In genomic region chr19:18661683-18662082, GRCm38 (mm10) we compare ENCODE assay signal across 24 mouse cellular contexts. TPM values are rescaled to one million over a fixed set of nuclear protein-coding genes. Genes with fewer than 3 reads are reported as not detected.
DNase-seq lines count a peak whose midpoint lies in the region; ATAC-seq lines count a peak whose summit lies in the region.
"Had no signal": no experiment of that assay in that cellular context is flagged by ENCODE, and none has a peak within 500 bp of the region (broad histone marks: within the 10 kb centered on the region; RNA-seq: fewer than 3 reads in every experiment).

No protein-coding gene starts in this region.

- DNase-seq in liver (peak; percentile 20), NIH3T3 (ENCODE audit: low read depth) (peak; percentile 63)
- DNase-seq in liver, embryonic 11.5 days (ENCODE audit: low spot score) = no peak
- no peak for DNase-seq in left cerebral cortex, adult 11 months (ENCODE audit: low spot score)
- no peak for DNase-seq in B cell, adult 2 months
- DNase-seq: cerebellum, adult 11-12 months; cerebellum, postnatal 10 days; heart, postnatal 36 days; kidney, adult 8-10 months; kidney, postnatal 10 days; right cerebral cortex, adult 18-20 months; right cerebral cortex, postnatal 4 days; thymus, postnatal 14 days had no signal

- 55% methylated on average over 1 of the region's 1 CpGs for WGBS in liver, embryonic 11.5 days
- 24% methylated on average over 1 of the region's 1 CpGs for WGBS in liver, embryonic 12.5 days (ENCODE audit: insufficient replicate concordance)

- no peak for ATAC-seq in liver, embryonic 11.5 days (replicated peaks; ENCODE audit: low FRiP score)
- ATAC-seq in liver, embryonic 12.5 days = peak; percentile 65; the same call in 1 of the 2 replicates
- ATAC-seq in activated CD4-positive, CD25-positive, alpha-beta regulatory T cell, adult 4 months = no peak
- ATAC-seq: forebrain, embryonic 13.5 days; intestine, embryonic 15.5 days; lung, postnatal 0 days had no signal

- no peak overlapping the region for H3K4me3 ChIP-seq in liver, embryonic 11.5 days (ENCODE audit: low read depth, low read length)
- no peak overlapping the region for H3K4me3 ChIP-seq in liver, embryonic 12.5 days
- H3K4me3 ChIP-seq: forebrain, embryonic 13.5 days; heart, embryonic 15.5 days; hindbrain, embryonic 15.5 days; intestine, embryonic 15.5 days; liver, embryonic 15.5 days; midbrain, embryonic 12.5 days; neural tube, embryonic 15.5 days had no signal

- no peak overlapping the region for H3K9ac ChIP-seq in liver, embryonic 11.5 days (ENCODE audit: low read depth, low read length)
- no peak overlapping the region for H3K9ac ChIP-seq in liver, embryonic 12.5 days
- H3K9ac ChIP-seq: forebrain, embryonic 13.5 days; heart, embryonic 15.5 days; hindbrain, embryonic 15.5 days; intestine, embryonic 15.5 days; liver, embryonic 15.5 days; midbrain, embryonic 12.5 days; neural tube, embryonic 15.5 days had no signal

- no peaks in the 10 kb centered on the region for H3K36me3 ChIP-seq in liver, embryonic 11.5 days (ENCODE audit: control insufficient read depth, insufficient read depth, low read length)
- H3K36me3 ChIP-seq in liver, embryonic 12.5 days = no peaks in the 10 kb centered on the region
- H3K36me3 ChIP-seq: heart, embryonic 15.5 days; hindbrain, embryonic 15.5 days; intestine, embryonic 15.5 days; liver, embryonic 15.5 days; midbrain, embryonic 12.5 days; neural tube, embryonic 15.5 days had no signal

- H3K4me2 ChIP-seq in liver, embryonic 11.5 days = no peak overlapping the region
- H3K4me2 ChIP-seq in liver, embryonic 12.5 days = no peak overlapping the region
- H3K4me2 ChIP-seq: forebrain, embryonic 13.5 days; heart, embryonic 15.5 days; hindbrain, embryonic 15.5 days; intestine, embryonic 15.5 days; liver, embryonic 15.5 days; midbrain, embryonic 12.5 days; neural tube, embryonic 15.5 days had no signal

- peaks cover 5% of the 10 kb centered on the region for H3K4me1 ChIP-seq in liver, embryonic 11.5 days (replicated peaks; ENCODE audit: control insufficient read depth, insufficient read depth, low read length)
- H3K4me1 ChIP-seq in liver, embryonic 12.5 days = peaks cover 20% of the 10 kb centered on the region
- H3K4me1 ChIP-seq: forebrain, embryonic 13.5 days; heart, embryonic 15.5 days; hindbrain, embryonic 15.5 days; intestine, embryonic 15.5 days; midbrain, embryonic 12.5 days; neural tube, embryonic 15.5 days had no signal

- H3K27me3 ChIP-seq in liver, embryonic 11.5 days (replicated peaks; ENCODE audit: control insufficient read depth, insufficient read depth, low read length) = no peaks in the 10 kb centered on the region
- H3K27me3 ChIP-seq in liver, embryonic 12.5 days (replicated peaks) = no peaks in the 10 kb centered on the region
- H3K27me3 ChIP-seq: forebrain, embryonic 13.5 days; heart, embryonic 15.5 days; hindbrain, embryonic 15.5 days; intestine, embryonic 15.5 days; liver, embryonic 15.5 days; midbrain, embryonic 12.5 days; neural tube, embryonic 15.5 days had no signal

- H3K27ac ChIP-seq in liver, embryonic 11.5 days (ENCODE audit: low read depth, low read length) = no peak overlapping the region
- H3K27ac ChIP-seq in liver, embryonic 12.5 days = no peak overlapping the region
- H3K27ac ChIP-seq: forebrain, embryonic 13.5 days; heart, embryonic 15.5 days; hindbrain, embryonic 15.5 days; intestine, embryonic 15.5 days; liver, embryonic 15.5 days; macrophage; midbrain, embryonic 12.5 days; neural tube, embryonic 15.5 days had no signal

- no peaks in the 10 kb centered on the region for H3K9me3 ChIP-seq in liver, embryonic 11.5 days (ENCODE audit: control insufficient read depth, low read length)
- H3K9me3 ChIP-seq in liver, embryonic 12.5 days (replicated peaks) = no peaks in the 10 kb centered on the region
- H3K9me3 ChIP-seq: forebrain, embryonic 13.5 days; heart, embryonic 15.5 days; hindbrain, embryonic 15.5 days; intestine, embryonic 15.5 days; liver, embryonic 15.5 days; midbrain, embryonic 12.5 days; neural tube, embryonic 15.5 days had no signal

RNA-seq across cellular contexts. Expression of gene Carnmt1, which starts 8.9 kb away (rescaled TPM):
- 44.7 and 45.1 TPM in 2 replicates for polyA plus RNA-seq in liver, embryonic 11.5 days (2014; fragmentation: Nextera tagmentation; extraction: Ambion mirVana)
- 45.4 and 46.8 TPM in 2 replicates for polyA plus RNA-seq in liver, embryonic 12.5 days (2016; fragmentation: Nextera tagmentation; extraction: Ambion mirVana)
- 1 to 10 TPM; 2.7 to 4.3 TPM for polyA plus RNA-seq in activated CD4-positive, CD25-positive, alpha-beta regulatory T cell, adult 4 months (2017; shearing (Covaris generic))

RNA-seq across cellular contexts. Expression of gene Nmrk1, which starts 29.9 kb away (rescaled TPM):
- 12.4 and 12.5 TPM in 2 replicates for polyA plus RNA-seq in liver, embryonic 11.5 days (2014; fragmentation: Nextera tagmentation; extraction: Ambion mirVana)
- polyA plus RNA-seq in liver, embryonic 12.5 days (2016; fragmentation: Nextera tagmentation; extraction: Ambion mirVana) = 6.3 and 7.2 TPM in 2 replicates
- polyA plus RNA-seq in activated CD4-positive, CD25-positive, alpha-beta regulatory T cell, adult 4 months (2017; shearing (Covaris generic)) = 1 to 10 TPM; 6.0 to 7.3 TPM

RNA-seq across cellular contexts. Expression of gene Ostf1, which starts 30.1 kb away (rescaled TPM):
- polyA plus RNA-seq in liver, embryonic 11.5 days (2014; fragmentation: Nextera tagmentation; extraction: Ambion mirVana) = 86.8 and 92.2 TPM in 2 replicates
- polyA plus RNA-seq in liver, embryonic 12.5 days (2016; fragmentation: Nextera tagmentation; extraction: Ambion mirVana) = 60.8 and 65.1 TPM in 2 replicates
- polyA plus RNA-seq in activated CD4-positive, CD25-positive, alpha-beta regulatory T cell, adult 4 months (2017; shearing (Covaris generic)) = 100 to 1,000 TPM; 142 to 143 TPM

RNA-seq across cellular contexts. Expression of gene D030056L22Rik, which starts 51.3 kb away (rescaled TPM):
- polyA plus RNA-seq in liver, embryonic 11.5 days (2014; fragmentation: Nextera tagmentation; extraction: Ambion mirVana) = 53.3 and 56.5 TPM in 2 replicates
- polyA plus RNA-seq in liver, embryonic 12.5 days (2016; fragmentation: Nextera tagmentation; extraction: Ambion mirVana) = 50.8 and 53.0 TPM in 2 replicates
- polyA plus RNA-seq in activated CD4-positive, CD25-positive, alpha-beta regulatory T cell, adult 4 months (2017; shearing (Covaris generic)) = 1 to 10 TPM; 2.5 to 4.0 TPM

Comparison
In these comparisons a context has a peak if more than half of its experiments do, and no peak if none do; other contexts are left out.
1. DNase-seq: peak in liver (single experiment) and NIH3T3 (single experiment); none in liver, embryonic 11.5 days (single experiment), left cerebral cortex, adult 11 months (single experiment) and B cell, adult 2 months (0 of 2).